Mouse (Mus musculus) forebrain, embryonic 14.5 days (tissue): Measurements from ENCODE around the gene Tert. TPM values are rescaled to one million over a fixed set of nuclear protein-coding genes. Genes with fewer than 3 reads are reported as not detected.

ENCODE experiments used
- ATAC-seq: fragments of 200-750 bp; cut with Nextera tagmentation; 2 replicates; pipeline ENCODE4 v1.8.0; 2017; ENCODE audit warnings: mild to moderate bottlenecking, moderate library complexity
- DNase-seq: peaks from one replicate; pipeline ENCODE4 v3.0.0-alpha.2; 2015; ENCODE audit warnings: low spot score
- H3K27ac ChIP-seq: fragments of 300-500 bp; sonication (generic); 2 replicates; pipeline ENCODE4 v1.5.1; 2014; ENCODE audit warnings: low read depth, mild to moderate bottlenecking, control low read depth, low read length, moderate library complexity
- H3K27me3 ChIP-seq: fragments of 300-500 bp; sonication (generic); replicated peaks from 2 replicates; pipeline ENCODE4 v1.6.1; 2014; ENCODE audit warnings: low read length, control low read depth, mixed read lengths; ENCODE audit not compliant: control insufficient read depth, insufficient read depth
- H3K36me3 ChIP-seq: fragments of 300-500 bp; sonication (generic); 2 replicates; pipeline ENCODE4 v1.6.1; 2014; ENCODE audit warnings: low read length, control low read depth; ENCODE audit not compliant: control insufficient read depth, insufficient read depth
- H3K4me1 ChIP-seq: fragments of 300-500 bp; sonication (generic); 2 replicates; pipeline ENCODE4 v1.6.1; 2014; ENCODE audit warnings: antibody characterized with exemption, low read length, control low read depth; ENCODE audit not compliant: control insufficient read depth, insufficient read depth
- H3K4me2 ChIP-seq: fragments of 300-500 bp; sonication (generic); 2 replicates; pipeline ENCODE4 v1.6.1; 2014; ENCODE audit warnings: mild to moderate bottlenecking, control low read depth, low read length
- H3K4me3 ChIP-seq: fragments of 300-500 bp; sonication (generic); 2 replicates; pipeline ENCODE4 v1.5.1; 2014; ENCODE audit warnings: low read depth, low read length, control low read depth
- H3K9ac ChIP-seq: fragments of 300-500 bp; sonication (generic); 2 replicates; pipeline ENCODE4 v1.6.1; 2014; ENCODE audit warnings: mild to moderate bottlenecking, low read length, control low read depth, moderate library complexity
- H3K9me3 ChIP-seq: fragments of 300-500 bp; sonication (generic); replicated peaks from 2 replicates; pipeline ENCODE4 v1.6.1; 2016; ENCODE audit warnings: low read length, control low read depth, mixed read lengths; ENCODE audit not compliant: control insufficient read depth
- WGBS: fragments of 180-500 bp; shearing (Covaris S2); extraction: QIAGEN DNeasy Blood & Tissue Kit; methylation state at CpG from one replicate; pipeline ENCODE4 v1.1.7; 2014; 5-methylcytosine and 5-hydroxymethylcytosine counted together
- polyA plus RNA-seq: library from polyadenylated mRNA; unstranded; fragments of >200 nt; fragmentation: Nextera tagmentation; extraction: Ambion mirVana; gene quantifications from 2 replicates; pipeline ENCODE4 v1.2.1, GENCODE M21; 2014

Tert gene
- polyA plus RNA-seq, 1 experiment from 2014 or later, result 1.8 TPM

- no peak for DNase-seq
- WGBS, result 87% methylated on average over 2 of the region's 2 CpGs
- H3K9ac ChIP-seq, result no peak overlapping the region
- ATAC-seq, result no peak
- H3K9me3 ChIP-seq, result no peaks in the 10 kb centered on the region
- H3K4me3 ChIP-seq, result no peak overlapping the region
- H3K36me3 ChIP-seq, result no peaks in the 10 kb centered on the region
- no peaks in the 10 kb centered on the region for H3K27me3 ChIP-seq
- no peak overlapping the region for H3K4me2 ChIP-seq
- H3K27ac ChIP-seq, result no peak overlapping the region
- no peaks in the 10 kb centered on the region for H3K4me1 ChIP-seq
These were observed 55.5 kb downstream of the Tert start for GRCm38 (mm10) chr13:73682226-73682625.

DNA sequence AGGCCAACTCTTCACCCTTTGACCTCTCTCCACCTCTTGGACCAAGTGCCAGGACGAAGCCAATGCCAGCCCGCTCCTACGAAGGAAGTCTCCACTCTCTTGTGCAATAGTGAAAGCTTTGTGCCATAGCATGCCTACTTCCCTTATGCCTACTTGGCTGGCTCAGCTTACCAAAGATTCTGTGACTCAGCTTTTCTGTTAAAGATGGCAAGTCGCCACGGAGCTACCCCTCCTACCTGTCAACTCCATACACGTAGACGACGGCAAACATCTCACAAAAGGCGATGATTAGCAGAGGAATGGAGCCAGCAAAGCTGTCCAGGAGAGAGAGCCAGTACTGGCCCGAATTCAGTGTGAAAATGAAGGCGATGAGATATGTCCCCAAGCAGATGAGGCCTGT is 57.0 kb downstream of the Tert start:
- peak; percentile 14 for DNase-seq
- Histone ChIP-seq H3K9me3 (no peaks in the 10 kb centered on the region), H3K4me2 (no peak overlapping the region), H3K36me3 (no peaks in the 10 kb centered on the region), H3K9ac (no peak overlapping the region), H3K4me1 (no peaks in the 10 kb centered on the region), H3K27ac (no peak overlapping the region), H3K4me3 (no peak overlapping the region), H3K27me3 (no peaks in the 10 kb centered on the region)
- no peak for ATAC-seq
- 77% methylated on average over 11 of the region's 11 CpGs for WGBS

- Histone ChIP-seq H3K27me3 (no peaks in the 10 kb centered on the region), H3K9me3 (no peaks in the 10 kb centered on the region), H3K4me2 (no peak overlapping the region), H3K27ac (no peak overlapping the region), H3K36me3 (no peaks in the 10 kb centered on the region), H3K4me1 (no peaks in the 10 kb centered on the region), H3K4me3 (no peak overlapping the region), H3K9ac (no peak overlapping the region)
- no peak for ATAC-seq
- DNase-seq, result no peak
- 86% methylated on average over 1 of the region's 1 CpGs for WGBS
These were observed 57.7 kb downstream of the Tert start for GRCm38 (mm10) chr13:73684412-73684811.

GRCm38 (mm10) chr13:73685502-73685901 is 58.8 kb downstream of the Tert start:
- no peak overlapping the region for H3K4me2 ChIP-seq
- no peak for ATAC-seq
- H3K9ac ChIP-seq, result no peak overlapping the region

GRCm38 (mm10) chr13:73687601-73688000 is 60.9 kb downstream of the Tert start:
- Histone ChIP-seq H3K27me3 (no peaks in the 10 kb centered on the region), H3K9me3 (no peaks in the 10 kb centered on the region), H3K9ac (no peak overlapping the region), H3K4me3 (no peak overlapping the region), H3K4me2 (no peak overlapping the region), H3K4me1 (no peaks in the 10 kb centered on the region), H3K27ac (no peak overlapping the region), H3K36me3 (no peaks in the 10 kb centered on the region)
- DNase-seq (no peak), ATAC-seq (no peak)
- WGBS, result 81% methylated on average over 3 of the region's 3 CpGs

More at GRCm38 (mm10) chr13:73685502-73685901, 58.8 kb downstream of the Tert start:
- Histone ChIP-seq H3K4me1 (no peaks in the 10 kb centered on the region), H3K27me3 (no peaks in the 10 kb centered on the region), H3K9me3 (no peaks in the 10 kb centered on the region), H3K4me3 (no peak overlapping the region), H3K27ac (no peak overlapping the region), H3K36me3 (no peaks in the 10 kb centered on the region)
- WGBS, result 86% methylated on average over 6 of the region's 6 CpGs
- no peak for DNase-seq

DNA sequence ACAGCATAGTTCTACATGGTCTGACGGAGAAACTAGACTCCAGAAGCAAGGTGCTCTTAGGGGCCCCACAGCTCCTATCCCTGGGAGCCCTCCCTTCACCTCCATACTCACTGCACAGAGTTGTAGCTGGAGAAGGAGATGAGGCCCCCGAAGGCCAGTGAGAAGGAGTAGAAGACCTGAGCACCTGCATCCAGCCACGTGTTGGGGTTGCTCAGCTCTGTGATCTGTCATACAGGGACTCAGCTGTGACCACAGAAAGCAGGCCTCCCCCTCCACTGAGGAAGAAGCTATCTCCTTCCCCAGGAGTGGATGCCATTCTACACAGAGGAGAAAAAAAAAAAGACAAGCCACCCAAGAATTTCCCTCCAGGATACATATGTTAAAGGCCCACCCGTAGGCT is 62.2 kb downstream of the Tert start:
- no peaks in the 10 kb centered on the region for H3K9me3 ChIP-seq
- no peaks in the 10 kb centered on the region for H3K4me1 ChIP-seq
- no peak overlapping the region for H3K9ac ChIP-seq
- H3K27ac ChIP-seq, result no peak overlapping the region
- no peaks in the 10 kb centered on the region for H3K27me3 ChIP-seq
- no peak overlapping the region for H3K4me2 ChIP-seq
- no peak for DNase-seq
- no peak overlapping the region for H3K4me3 ChIP-seq
- H3K36me3 ChIP-seq, result no peaks in the 10 kb centered on the region
- no peak for ATAC-seq
- 81% methylated on average over 4 of the region's 4 CpGs for WGBS

DNA sequence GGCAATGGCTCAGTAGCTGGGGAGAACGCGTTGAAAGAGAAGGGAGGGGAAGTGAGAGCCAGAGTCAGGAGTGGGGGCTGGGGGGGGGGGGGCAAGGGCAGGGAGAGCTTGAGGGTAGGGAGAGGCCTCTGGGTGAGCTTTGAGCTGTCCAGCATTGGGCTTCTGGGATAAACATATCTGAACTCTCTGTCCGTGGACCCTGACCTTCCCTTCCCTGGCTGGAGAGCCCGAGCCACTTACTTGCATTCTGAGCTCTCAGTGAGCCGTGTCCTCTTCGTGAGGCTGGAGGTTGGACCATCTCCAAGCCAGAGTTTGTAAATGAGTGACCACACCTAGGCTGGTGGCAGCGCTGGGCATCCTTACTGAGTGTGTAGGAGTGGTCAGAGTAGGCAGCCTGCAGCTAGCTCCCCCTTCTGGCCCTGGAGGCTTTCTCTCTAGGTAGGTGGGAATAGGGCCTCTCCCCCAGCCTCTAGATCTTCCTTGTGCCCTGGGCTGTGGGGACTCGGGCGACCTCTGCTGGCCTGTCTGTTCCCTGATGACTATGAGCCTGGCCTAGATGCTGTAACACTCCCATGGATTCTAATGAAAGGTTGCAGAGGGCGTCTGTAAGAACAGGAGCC is 65.6 kb downstream of the Tert start:
- Histone ChIP-seq H3K4me3 (no peak overlapping the region), H3K9me3 (no peaks in the 10 kb centered on the region), H3K27me3 (no peaks in the 10 kb centered on the region), H3K4me2 (no peak overlapping the region), H3K36me3 (no peaks in the 10 kb centered on the region), H3K4me1 (no peaks in the 10 kb centered on the region), H3K27ac (no peak overlapping the region), H3K9ac (no peak overlapping the region)
- WGBS, result 29% methylated on average over 10 of the region's 10 CpGs
- ATAC-seq (peak; percentile 55; the same call in 1 of the 2 replicates), DNase-seq (peak; percentile 68)

DNA sequence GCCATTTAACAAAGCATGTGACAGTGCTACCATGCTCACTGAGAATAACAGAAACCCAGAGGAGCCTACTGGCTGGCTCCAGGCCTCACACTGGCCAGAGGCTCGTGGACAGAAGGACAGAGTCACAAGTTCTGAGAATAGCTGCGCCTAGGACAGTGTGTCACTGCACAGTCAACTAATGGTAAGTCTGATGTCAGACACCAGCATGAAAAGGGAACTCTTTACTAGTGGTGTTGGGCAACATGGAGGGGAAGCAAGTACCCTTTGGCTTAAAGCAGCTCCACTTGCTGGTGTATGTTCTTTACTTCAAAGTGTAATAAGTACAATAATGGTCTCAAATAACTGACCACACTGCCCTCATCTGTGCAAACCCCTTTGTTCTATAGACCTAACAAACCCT is 66.6 kb downstream of the Tert start:
- H3K4me1 ChIP-seq, result no peaks in the 10 kb centered on the region
- no peaks in the 10 kb centered on the region for H3K36me3 ChIP-seq
- no peak overlapping the region for H3K9ac ChIP-seq
- ATAC-seq, result no peak
- WGBS, result 63% methylated on average over 2 of the region's 2 CpGs
- DNase-seq, result no peak
- H3K4me2 ChIP-seq, result no peak overlapping the region
- no peaks in the 10 kb centered on the region for H3K9me3 ChIP-seq
- no peak overlapping the region for H3K27ac ChIP-seq
- no peak overlapping the region for H3K4me3 ChIP-seq
- H3K27me3 ChIP-seq, result no peaks in the 10 kb centered on the region

- ATAC-seq (no peak), DNase-seq (no peak)
- Histone ChIP-seq H3K27ac (no peak overlapping the region), H3K9me3 (no peaks in the 10 kb centered on the region), H3K9ac (no peak overlapping the region), H3K4me2 (no peak overlapping the region), H3K27me3 (no peaks in the 10 kb centered on the region), H3K36me3 (no peaks in the 10 kb centered on the region), H3K4me1 (no peaks in the 10 kb centered on the region), H3K4me3 (no peak overlapping the region)
- WGBS, result 77% methylated on average over 1 of the region's 1 CpGs
These were observed 68.3 kb downstream of the Tert start for GRCm38 (mm10) chr13:73694972-73695371.
